Mouse (Mus musculus) left cerebral cortex, adult 8-10 months (tissue): ENCODE results near the gene Arhgap20. TPM values are rescaled to one million over a fixed set of nuclear protein-coding genes. Genes with fewer than 3 reads are reported as not detected.

Source experiments
- total RNA-seq, 4 experiments: library from RNA; stranded (reverse); gene quantifications; 2 replicates each; pipeline ENCODE4 v1.2.4; 2022

Gene Arhgap20
- total RNA-seq, 4 experiments from 2014 or later, result 72.4 to 85.5 (median 78.3) TPM

Other genes starting within 250 kb of the Arhgap20 start
- 10 to 100 TPM; 15.2 to 18.0 (median 17.8) TPM for gene Fdx1, start 198.2 kb downstream of the Arhgap20 start, total RNA-seq